Mouse (Mus musculus) layer of hippocampus, postnatal 36 days (tissue): ENCODE measurements around the gene Dnal1. TPM values are rescaled to one million over a fixed set of nuclear protein-coding genes. Genes with fewer than 3 reads are reported as not detected.

Experiments
- DNase-seq, 2 experiments: peaks; one replicate each; pipeline ENCODE4 v3.0.0; 2022
- total RNA-seq, 2 experiments: library from RNA; stranded (reverse); gene quantifications; 2 replicates each; pipeline ENCODE4 v1.2.3; 2021

Dnal1 gene
- total RNA-seq, 2 experiments from 2014 or later, result 104 to 112 TPM

- DNase-seq, result no peak
Measured at GRCm38 (mm10) chr12:84187752-84188601, 73.8 kb downstream of the Dnal1 start.

DNA sequence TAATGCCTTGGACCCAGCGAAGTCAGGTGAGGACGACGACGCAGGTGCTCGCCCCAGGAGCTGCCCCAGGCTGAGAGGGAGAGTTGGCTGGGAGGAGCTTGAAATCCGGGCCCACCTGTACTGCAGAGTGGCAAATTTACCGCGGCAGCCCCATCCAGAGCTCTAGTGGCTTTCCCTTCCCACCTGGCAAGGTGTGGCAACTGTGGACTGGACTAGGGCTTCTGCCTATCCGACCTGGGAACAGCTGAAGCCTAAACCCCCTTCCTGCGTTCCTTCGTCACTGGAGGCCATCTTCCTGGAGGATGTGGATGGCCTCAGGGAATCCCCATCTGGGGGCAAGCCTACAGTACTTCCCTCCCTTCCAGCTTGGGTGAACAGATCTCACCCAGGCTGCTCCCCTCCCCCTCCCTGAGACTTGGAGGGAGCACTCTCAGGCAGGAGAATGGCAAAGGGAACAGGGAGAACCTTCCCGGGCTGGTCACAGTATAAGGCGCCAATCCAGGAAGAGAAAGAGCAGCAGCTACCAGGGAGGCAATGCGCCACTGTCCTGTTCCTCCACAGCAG is 74.8 kb downstream of the Dnal1 start:
- DNase-seq, result no peak

DNA sequence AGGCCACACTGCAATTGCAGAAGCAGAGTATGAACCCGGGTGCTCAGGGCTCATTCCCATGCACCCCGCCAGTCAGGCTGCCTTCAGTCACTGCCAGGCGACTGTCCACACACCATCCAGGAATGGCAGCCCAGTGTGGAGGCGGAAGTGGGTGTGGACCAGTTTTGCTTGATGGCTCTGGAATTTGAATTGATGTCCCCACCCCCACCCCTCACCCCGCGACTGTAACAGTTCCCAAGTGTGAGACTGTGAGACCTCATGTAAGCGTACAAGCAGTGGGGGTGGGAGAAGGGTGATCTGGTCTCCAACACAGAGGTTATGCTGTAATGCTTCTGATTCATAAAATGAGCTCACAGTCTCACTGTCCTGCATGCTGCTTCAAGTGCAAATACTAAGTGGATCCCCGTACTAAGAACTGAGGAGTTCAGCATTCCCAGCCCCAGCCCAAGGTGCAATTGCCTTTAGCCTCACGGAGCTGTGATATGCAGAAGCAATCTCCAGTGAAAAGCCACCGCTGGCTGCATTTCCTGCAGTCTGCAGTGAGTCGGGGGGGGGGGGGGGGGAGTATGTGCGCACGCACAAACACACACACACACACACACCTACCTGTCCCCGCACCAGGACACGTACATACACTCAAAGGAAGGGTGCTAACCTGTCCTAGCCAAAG is 76.1 kb downstream of the Dnal1 start:
- DNase-seq, result no peak

DNA sequence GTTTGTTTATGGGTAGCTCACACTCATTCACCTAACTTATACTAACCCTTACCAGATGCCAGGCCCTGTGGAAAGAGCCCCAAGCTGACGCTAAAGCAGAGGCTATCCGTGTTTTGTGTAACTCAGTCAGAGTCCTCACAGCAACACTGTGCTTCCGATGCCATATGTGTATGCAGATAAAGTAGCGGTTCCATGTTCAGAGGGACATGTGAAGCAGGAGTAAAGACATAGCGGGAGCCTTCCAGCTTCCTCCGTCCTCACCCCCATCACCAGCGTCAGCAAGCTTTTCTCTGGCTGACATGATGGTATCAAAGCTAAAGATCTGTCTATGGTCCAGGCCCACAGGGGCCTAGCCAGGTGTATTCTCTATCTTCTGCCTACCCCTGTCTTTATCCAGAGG is 77.0 kb downstream of the Dnal1 start:
- DNase-seq, result no peak

- DNase-seq, result no peak
Measured at GRCm38 (mm10) chr12:84191770-84192169, 77.6 kb downstream of the Dnal1 start.

- DNase-seq, result no peak
Measured at GRCm38 (mm10) chr12:84192280-84192679, 78.1 kb downstream of the Dnal1 start.

DNA sequence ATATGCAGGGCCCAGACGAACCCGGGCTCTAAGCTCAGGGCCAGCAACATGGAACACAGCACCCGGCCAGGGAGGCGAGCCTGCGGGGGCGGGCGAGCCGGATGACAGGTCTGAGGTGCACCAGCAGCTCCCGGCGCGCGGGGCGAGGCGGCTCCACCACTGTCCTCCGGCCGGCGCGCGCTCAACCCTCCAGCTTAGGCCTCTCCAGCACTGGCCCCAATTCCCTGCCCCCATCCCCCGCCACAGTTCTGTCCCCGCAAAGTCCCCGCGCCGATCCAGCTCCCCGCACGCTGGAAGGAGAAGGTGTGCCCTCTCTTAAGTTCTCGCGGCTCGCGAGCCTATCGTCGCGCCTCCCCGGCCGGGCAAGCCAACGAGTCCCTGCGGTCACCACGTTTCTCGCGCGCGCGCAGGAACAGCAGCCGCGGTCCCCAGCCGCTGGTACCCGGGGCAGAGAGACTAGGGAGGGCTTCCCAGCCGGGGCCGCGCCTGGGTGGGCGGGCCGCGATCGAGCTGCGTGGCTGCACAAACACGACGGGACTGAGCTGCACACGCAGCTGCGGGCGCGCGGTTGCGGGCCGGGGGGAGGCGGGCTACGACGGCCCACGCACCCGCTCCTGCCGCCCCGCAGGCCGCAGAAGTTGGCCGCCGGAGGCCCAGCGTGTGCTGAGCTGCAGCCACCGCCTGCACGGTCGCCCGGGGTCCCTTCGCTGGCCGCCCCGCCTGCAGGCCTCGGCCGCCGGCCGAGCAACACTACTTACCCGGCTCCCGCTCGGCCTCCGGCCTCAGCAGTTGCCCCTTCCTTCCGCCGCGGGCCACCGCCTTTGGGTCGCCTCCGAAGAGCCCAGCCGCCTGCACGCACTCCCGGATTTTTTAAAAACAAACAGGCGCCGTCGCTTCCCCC is 78.8 kb downstream of the Dnal1 start:
- peak in 1 of 2 experiments; percentile 60 for DNase-seq

GRCm38 (mm10) chr12:84193642-84194399 is 79.7 kb downstream of the Dnal1 start:
- peak; percentile 89 to 90 for DNase-seq

DNA sequence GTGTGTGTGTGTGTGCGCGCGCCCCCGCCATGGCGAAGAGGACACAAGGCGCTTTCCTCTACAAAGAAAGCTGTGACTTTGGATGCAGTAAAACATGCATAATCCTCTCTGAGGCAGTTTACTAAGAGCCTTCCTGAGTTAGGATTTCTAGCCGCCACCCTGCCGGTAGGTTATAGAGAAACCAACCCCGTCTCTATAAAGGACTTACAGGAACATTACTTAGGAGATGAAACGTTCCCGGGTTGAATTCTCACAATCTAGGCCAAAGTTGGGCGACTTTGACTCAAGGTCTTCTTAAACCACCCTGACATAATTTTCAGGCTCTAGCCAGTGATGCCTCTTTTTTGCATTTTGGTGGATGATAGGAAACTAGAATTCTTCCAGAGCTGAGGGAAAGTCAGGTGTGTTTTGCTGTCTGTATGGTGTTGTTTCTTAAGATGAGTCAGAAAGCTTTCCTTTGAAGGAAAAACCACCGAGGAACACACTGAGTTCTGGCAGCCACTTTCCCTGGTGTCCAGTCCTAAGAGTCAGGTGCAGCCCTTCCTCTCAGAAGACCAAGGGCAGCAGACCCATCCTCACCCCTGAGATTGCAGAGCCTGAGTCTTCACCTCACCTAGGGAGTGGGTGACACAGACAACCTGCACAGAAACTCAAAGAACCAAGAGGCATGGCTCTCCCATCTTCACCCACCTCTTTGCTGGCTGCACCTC is 80.4 kb downstream of the Dnal1 start:
- no peak for DNase-seq

DNA sequence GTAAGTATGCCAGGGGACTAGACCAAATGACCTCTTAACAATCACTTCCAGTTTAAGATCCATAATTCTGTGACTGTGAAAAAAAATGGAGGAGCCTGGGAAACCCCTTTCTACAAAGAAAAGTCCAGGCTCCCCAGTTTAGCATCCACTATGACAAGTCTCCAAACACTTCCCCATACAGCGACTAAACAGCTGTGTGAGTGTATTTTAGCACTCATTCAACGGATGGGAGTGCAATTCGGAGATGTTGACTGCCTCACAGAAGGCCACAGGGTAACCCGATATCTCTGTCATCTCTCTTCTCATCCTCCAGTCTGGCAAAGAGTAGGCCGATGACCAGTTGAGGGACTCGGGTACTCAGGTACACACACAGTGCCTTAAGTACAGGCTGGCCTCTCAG is 81.0 kb downstream of the Dnal1 start:
- DNase-seq, result no peak

Other genes starting within 250 kb of the Dnal1 start
- gene Numb, start 192.4 kb upstream of the Dnal1 start, total RNA-seq, result 10 to 100 TPM; 34.5 to 42.3 TPM
- gene Riox1, start 163.8 kb upstream of the Dnal1 start, total RNA-seq, result 10 to 100 TPM; 14.4 to 15.3 TPM
- not detected for gene Heatr4, start 129.5 kb upstream of the Dnal1 start, total RNA-seq
- 10 to 100 TPM; 14.9 to 16.4 TPM for gene Acot2, start 126.5 kb upstream of the Dnal1 start, total RNA-seq
- gene Acot1, start 104.9 kb upstream of the Dnal1 start, total RNA-seq, result 10 to 100 TPM; 23.1 to 25.4 TPM
- 1 to 10 TPM; 1.8 to 2.4 TPM for gene Acot4, start 76.0 kb upstream of the Dnal1 start, total RNA-seq
- gene Gm49366, start 75.4 kb upstream of the Dnal1 start, total RNA-seq, result 1 to 10 TPM in 1 of 2 experiments, not detected in 1; 1.3 TPM
- 1 to 10 TPM; 2.1 TPM for gene Acot3, start 62.2 kb upstream of the Dnal1 start, total RNA-seq
- 1 to 10 TPM; 7.9 to 9.1 TPM for gene Acot5, start 45.0 kb upstream of the Dnal1 start, total RNA-seq
- gene Acot6, start 13.7 kb upstream of the Dnal1 start, total RNA-seq, result 1 to 10 TPM; 4.6 to 5.0 TPM
- gene Pnma1, start 34.1 kb downstream of the Dnal1 start, total RNA-seq, result 1 to 10 TPM; 2.3 to 2.8 TPM
- 10 to 100 TPM; 21.0 to 24.1 TPM for gene Elmsan1, start 104.5 kb downstream of the Dnal1 start, total RNA-seq
- gene Ptgr2, start 170.9 kb downstream of the Dnal1 start, total RNA-seq, result 10 to 100 TPM; 38.2 to 40.3 TPM
- 10 to 100 TPM; 38.5 to 42.4 TPM for gene Zfp410, start 202.5 kb downstream of the Dnal1 start, total RNA-seq
- gene Coq6, start 247.3 kb downstream of the Dnal1 start, total RNA-seq, result 10 to 100 TPM; 24.6 to 25.3 TPM
- gene Fam161b, start 247.5 kb downstream of the Dnal1 start, total RNA-seq, result 10 to 100 TPM; 11.1 to 12.1 TPM